Mouse (Mus musculus) right cerebral cortex, postnatal 4 days (tissue): ENCODE data around the gene Olfr1475.
"Not testable (repeated sequence)": the region's sequence is repeated elsewhere in the genome, so short reads cannot be mapped to it uniquely, and the experiment has no call there.

ENCODE experiments used
- DNase-seq: peaks from one replicate; pipeline ENCODE4 v3.0.0-alpha.2; 2022

Olfr1475 gene

GRCm38 (mm10) chr19:13480096-13480495 is at the start of gene Olfr1475:
Gene Olfr1475, minus strand, starts transcription at chr19:13480196.
- no peak for DNase-seq

- no peak for DNase-seq
These were observed 47.6 kb upstream of the Olfr1475 start, which contains the start of gene Olfr1480 for GRCm38 (mm10) chr19:13527613-13528012. Gene Olfr1480, plus strand, starts transcription at chr19:13527913.

DNA sequence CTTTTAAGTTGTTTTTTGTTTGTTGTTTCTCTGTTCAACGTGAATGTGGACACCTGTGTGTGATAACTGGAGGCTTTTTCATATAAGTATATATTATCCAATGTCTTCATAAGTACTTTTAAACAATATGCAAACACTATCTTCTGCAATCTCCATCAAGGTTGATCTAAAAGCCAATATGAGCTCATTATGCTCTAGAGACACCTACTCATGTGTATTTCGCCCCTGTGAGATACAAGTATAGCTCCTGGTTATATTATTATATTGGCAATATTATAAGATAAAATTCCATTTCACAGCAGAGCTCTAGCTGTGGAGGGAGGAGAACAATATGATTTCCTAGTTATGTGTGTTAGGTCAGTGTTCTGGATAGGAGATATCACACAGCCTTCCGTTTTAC is 20.2 kb upstream of the Olfr1475 start, which contains the start of gene Olfr1477:
Olfr1477 (plus strand) TSS at position 301 of the 400 bp plus-strand sequence.
- DNase-seq, result no peak

DNA sequence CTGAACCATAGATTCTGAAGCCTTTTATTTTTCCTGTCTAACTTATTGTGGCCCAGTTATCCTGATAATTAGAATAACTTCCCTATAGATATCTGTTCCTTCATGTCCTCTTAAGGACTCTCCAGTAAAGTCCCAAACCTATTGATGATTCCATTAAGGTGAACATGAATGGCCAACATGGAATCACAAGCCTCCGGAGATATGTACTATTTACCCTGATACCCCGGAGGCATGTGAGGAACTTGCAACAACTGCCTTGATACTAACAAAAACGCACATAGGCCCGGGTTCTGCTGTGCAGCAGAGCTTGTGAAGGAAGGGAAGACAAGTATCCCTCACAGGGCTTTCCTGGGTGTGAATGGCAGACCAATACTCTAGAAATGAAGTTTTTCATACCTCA is 10.7 kb downstream of the Olfr1475 start, which contains the start of gene Olfr1474:
Olfr1474 (plus strand) TSS at position 301 of the 400 bp plus-strand sequence.
- DNase-seq, result not testable (repeated sequence)

- no peak for DNase-seq
These were observed 24.0 kb downstream of the Olfr1475 start, which contains the start of gene Olfr1472 for GRCm38 (mm10) chr19:13455986-13456385. Gene Olfr1472, minus strand, starts transcription at chr19:13456086.

- DNase-seq, result not testable (repeated sequence)
These were observed 36.9 kb downstream of the Olfr1475 start, which contains the start of gene Olfr1471 for GRCm38 (mm10) chr19:13443109-13443508. Gene Olfr1471, plus strand, starts transcription at chr19:13443409.
